In the genomic region with DNA sequence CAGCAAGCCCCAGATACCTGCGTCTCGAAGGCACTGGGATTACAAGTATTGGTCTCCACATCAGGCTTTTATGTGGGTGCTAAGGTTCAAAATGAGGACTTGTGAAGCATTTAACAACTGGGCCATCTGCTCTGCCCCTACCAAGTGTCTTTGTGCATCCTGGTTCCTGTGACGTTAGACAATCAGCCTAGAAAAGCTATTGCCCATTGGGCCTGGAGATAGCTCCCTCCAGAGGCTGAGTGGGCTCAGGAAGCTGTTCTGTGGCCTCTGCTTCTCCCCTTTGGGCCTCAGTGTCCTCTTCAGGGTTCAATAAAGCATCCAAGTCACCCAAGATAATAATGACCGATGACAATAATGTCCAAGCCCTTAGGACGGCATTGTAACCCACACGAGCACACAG, we compare ENCODE assay signal across 9 mouse cellular contexts.
A peak's percentile ranks its signal among the peaks of the same experiment; 100 is the strongest.
DNase-seq lines count a peak whose midpoint lies in the region; ATAC-seq and TF ChIP-seq lines count a peak whose summit lies in the region.
"Had no signal": no experiment of that assay in that cellular context is flagged by ENCODE, and none has a peak within 500 bp of the region (broad histone marks: within the 10 kb centered on the region; RNA-seq: fewer than 3 reads in every experiment).

No protein-coding gene starts in this region.

- H3K9me3 ChIP-seq in forebrain, embryonic 14.5 days (replicated peaks; ENCODE audit: control insufficient read depth, low read length): no peaks in the 10 kb centered on the region
- no peaks in the 10 kb centered on the region for H3K9me3 ChIP-seq in forebrain, embryonic 15.5 days
- no peaks in the 10 kb centered on the region for H3K9me3 ChIP-seq in kidney, postnatal 0 days (replicated peaks; ENCODE audit: low read length)

- H3K27ac ChIP-seq in forebrain, embryonic 14.5 days (ENCODE audit: low read depth, low read length): no peak overlapping the region
- no peak overlapping the region for H3K27ac ChIP-seq in forebrain, embryonic 15.5 days (replicated peaks)
- peak overlapping the region; percentile 85 for H3K27ac ChIP-seq in kidney, postnatal 0 days

- ATAC-seq in forebrain, embryonic 14.5 days: no peak
- ATAC-seq in forebrain, embryonic 15.5 days (replicated peaks): no peak
- ATAC-seq in kidney, postnatal 0 days (replicated peaks; ENCODE audit: low FRiP score, low read depth): no peak

- peak; percentile 13 for DNase-seq in forebrain, embryonic 14.5 days (ENCODE audit: low spot score)
- DNase-seq in kidney, postnatal 0 days (ENCODE audit: low spot score): peak; percentile 56
- DNase-seq in kidney, adult 11 months: no peak
- DNase-seq in retina, embryonic 14.5 days (ENCODE audit: low spot score): peak; percentile 20
- no peak for DNase-seq in retina, postnatal 1 day
- DNase-seq in thymus, postnatal 14 days: peak; percentile 39
- no peak for DNase-seq in adrenal gland, postnatal 10 days
- DNase-seq: cerebellum, adult 11 months had no signal

- H3K27me3 ChIP-seq in forebrain, embryonic 14.5 days (replicated peaks; ENCODE audit: control insufficient read depth, insufficient read depth, low read length): no peaks in the 10 kb centered on the region
- 0 out of 2 replicates have a peak, but pooled peaks cover 4% of the 10 kb centered on the region for H3K27me3 ChIP-seq in forebrain, embryonic 15.5 days
- H3K27me3 ChIP-seq in kidney, postnatal 0 days (ENCODE audit: insufficient read depth, low read length): no peaks in the 10 kb centered on the region

- no peaks in the 10 kb centered on the region for H3K36me3 ChIP-seq in forebrain, embryonic 14.5 days (ENCODE audit: control insufficient read depth, insufficient read depth, low read length)
- H3K36me3 ChIP-seq in forebrain, embryonic 15.5 days: no peaks in the 10 kb centered on the region
- no peaks in the 10 kb centered on the region for H3K36me3 ChIP-seq in kidney, postnatal 0 days (ENCODE audit: insufficient read depth, low read length)

- no peak overlapping the region for H3K4me2 ChIP-seq in forebrain, embryonic 14.5 days (ENCODE audit: low read length)
- no peak overlapping the region for H3K4me2 ChIP-seq in forebrain, embryonic 15.5 days (replicated peaks)
- H3K4me2 ChIP-seq in kidney, postnatal 0 days (ENCODE audit: low read length): no peak overlapping the region

- H3K4me1 ChIP-seq in forebrain, embryonic 14.5 days (ENCODE audit: control insufficient read depth, insufficient read depth, low read length): no peaks in the 10 kb centered on the region
- H3K4me1 ChIP-seq in forebrain, embryonic 15.5 days: no peaks in the 10 kb centered on the region
- peaks cover 14% of the 10 kb centered on the region; the same call in 1 of the 2 replicates for H3K4me1 ChIP-seq in kidney, postnatal 0 days (replicated peaks; ENCODE audit: insufficient read depth, low read length)

- H3K9ac ChIP-seq in forebrain, embryonic 14.5 days (ENCODE audit: low read length): no peak overlapping the region
- H3K9ac ChIP-seq in forebrain, embryonic 15.5 days (replicated peaks): no peak overlapping the region
- no peak overlapping the region for H3K9ac ChIP-seq in kidney, postnatal 0 days (ENCODE audit: low read depth, low read length)

- WGBS in forebrain, embryonic 14.5 days: 76% methylated on average over 6 of the region's 6 CpGs
- 77% methylated on average over 6 of the region's 6 CpGs for WGBS in forebrain, embryonic 15.5 days
- WGBS in kidney, postnatal 0 days: 62% methylated on average over 6 of the region's 6 CpGs

- no peak overlapping the region for H3K4me3 ChIP-seq in forebrain, embryonic 14.5 days (ENCODE audit: low read depth, low read length)
- no peak overlapping the region for H3K4me3 ChIP-seq in forebrain, embryonic 15.5 days
- no peak overlapping the region for H3K4me3 ChIP-seq in kidney, postnatal 0 days (replicated peaks; ENCODE audit: low read depth, low read length)

- TF ChIP-seq CTCF in kidney, postnatal 0 days (IDR thresholded peaks at IDR 0.05; ENCODE audit: low read depth): peak; percentile 53; the same call in 1 of the 2 replicates

Comparison
In these comparisons a context has a peak if more than half of its experiments do, and no peak if none do; other contexts are left out.
1. DNase-seq: peak in forebrain, embryonic 14.5 days (single experiment), kidney, postnatal 0 days (single experiment), retina, embryonic 14.5 days (single experiment) and thymus, postnatal 14 days (single experiment); none in kidney, adult 11 months (single experiment), retina, postnatal 1 day (single experiment) and adrenal gland, postnatal 10 days (single experiment).